Mouse (Mus musculus): ENCODE measurements at regions not wholly inside any gene's neighbourhood (a gene's known extent, or its start where the extent isn't known, plus 50 kb on each side); places are given as distances from the start of the nearest gene placed in this dataset.

GRCm38 (mm10) chr1:105116231-105116630 lies 240.3 kb downstream of the Rnf152 start:
- DNase-seq = no peak

- no peak for DNase-seq
Observed at GRCm38 (mm10) chr1:105115391-105115790, 241.1 kb downstream of the Rnf152 start.

GRCm38 (mm10) chr1:105114835-105115234 lies 241.7 kb downstream of the Rnf152 start:
- no peak for DNase-seq

GRCm38 (mm10) chr1:105112762-105113525 lies 243.6 kb downstream of the Rnf152 start:
- DNase-seq = no peak

GRCm38 (mm10) chr1:105111236-105111635 lies 245.3 kb downstream of the Rnf152 start:
- DNase-seq = peak in 1 of 2 experiments; percentile 15

- DNase-seq = no peak
Observed at GRCm38 (mm10) chr1:105110581-105111210, 245.8 kb downstream of the Rnf152 start.

- DNase-seq = no peak
Observed at GRCm38 (mm10) chr1:105107836-105108235, 248.7 kb downstream of the Rnf152 start.

- no peak for DNase-seq
Observed at GRCm38 (mm10) chr1:105107257-105107656, 249.3 kb downstream of the Rnf152 start.

- DNase-seq = no peak
Observed at GRCm38 (mm10) chr1:105105211-105105610, 251.3 kb downstream of the Rnf152 start.

- DNase-seq = no peak
Observed at GRCm38 (mm10) chr1:105095091-105095490, 261.4 kb downstream of the Rnf152 start.

GRCm38 (mm10) chr1:105094500-105094899 lies 262.0 kb downstream of the Rnf152 start:
- DNase-seq = peak; percentile 8 to 39

- no peak for DNase-seq
Observed at GRCm38 (mm10) chr1:105093875-105094274, 262.6 kb downstream of the Rnf152 start.

- DNase-seq = no peak
Observed at GRCm38 (mm10) chr1:105093012-105093411, 263.5 kb downstream of the Rnf152 start.

GRCm38 (mm10) chr1:105092309-105092904 lies 264.1 kb downstream of the Rnf152 start:
- no peak for DNase-seq

- no peak for DNase-seq
Observed at GRCm38 (mm10) chr1:105088765-105089520, 267.6 kb downstream of the Rnf152 start.

- DNase-seq = no peak
Observed at GRCm38 (mm10) chr1:105087623-105088022, 268.9 kb downstream of the Rnf152 start.

- no peak for DNase-seq
Observed at GRCm38 (mm10) chr1:105084556-105084955, 272.0 kb downstream of the Rnf152 start.

- no peak for DNase-seq
Observed at GRCm38 (mm10) chr1:105083551-105084103, 272.9 kb downstream of the Rnf152 start.

GRCm38 (mm10) chr1:105082823-105083550 lies 273.5 kb downstream of the Rnf152 start:
- DNase-seq = no peak

GRCm38 (mm10) chr1:105081942-105082341 lies 274.6 kb downstream of the Rnf152 start:
- DNase-seq = no peak

- no peak for DNase-seq
Observed at GRCm38 (mm10) chr1:105079437-105079836, 277.1 kb downstream of the Rnf152 start.

GRCm38 (mm10) chr1:105075728-105076127 lies 280.8 kb downstream of the Rnf152 start:
- no peak for DNase-seq
